Mouse (Mus musculus) G1E (cell line): ENCODE data around the gene Cacna2d2.

Source experiments
- CTCF ChIP-seq: IDR thresholded peaks from 2 replicates; pipeline ENCODE4 v1.5.1; 2012; ENCODE audit warnings: low read depth, low read length, inconsistent platforms, mixed read lengths
- GATA1 ChIP-seq: IDR thresholded peaks from 2 replicates; pipeline ENCODE4 v1.6.1; 2012; ENCODE audit warnings: borderline replicate concordance, low read length, inconsistent platforms, mixed read lengths
- GATA2 ChIP-seq: IDR thresholded peaks from 2 replicates; pipeline ENCODE4 v1.6.1; 2012; ENCODE audit warnings: low read depth, low read length, inconsistent platforms, borderline replicate concordance
- POLR2AphosphoS5 ChIP-seq: IDR thresholded peaks from 2 replicates; pipeline ENCODE4 v1.6.1; 2012; ENCODE audit warnings: low read depth, low read length, inconsistent platforms; ENCODE audit not compliant: insufficient replicate concordance
- TAL1 ChIP-seq: conservative IDR thresholded peaks from 2 replicates; pipeline ENCODE4 v1.6.1; 2012; ENCODE audit warnings: low read depth, low read length, inconsistent platforms, mixed read lengths

DNA sequence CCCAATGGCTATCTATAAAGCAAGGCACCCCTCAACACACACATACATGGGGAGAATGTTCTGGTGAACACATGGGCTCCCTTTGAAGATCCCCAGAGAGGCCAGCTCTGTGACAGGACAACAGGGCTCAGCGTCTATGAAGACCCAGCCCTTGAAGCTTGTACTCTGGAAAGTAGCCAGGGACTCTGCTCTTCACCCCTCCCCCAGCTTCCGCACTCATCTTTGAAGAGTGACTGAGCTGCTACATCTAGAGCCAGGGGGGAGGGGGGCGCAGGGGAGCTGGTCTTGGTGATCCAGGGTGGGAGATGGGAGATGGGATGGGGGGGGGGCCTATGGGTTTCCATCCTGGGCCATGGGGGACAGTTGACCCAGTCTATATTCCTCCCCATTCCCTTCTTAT lies 33.1 kb downstream of the Cacna2d2 start:
- TF ChIP-seq CTCF (no peak), POLR2AphosphoS5 (no peak), GATA1 (no peak), TAL1 (no peak), GATA2 (no peak)
